Mouse (Mus musculus) CH12.LX (cell line): ENCODE data around the gene Sh2d6. TPM values are rescaled to one million over a fixed set of nuclear protein-coding genes. Genes with fewer than 3 reads are reported as not detected.
A peak's percentile ranks its signal among the peaks of the same experiment; 100 is the strongest.

Experiments
- DNase-seq: peaks from one replicate; pipeline ENCODE4 v3.0.0-alpha.2; 2013; ENCODE audit errors: extremely low read depth
- H3K27ac ChIP-seq: 2 replicates; pipeline ENCODE4 v1.5.1; 2012; ENCODE audit warnings: low read depth, mild to moderate bottlenecking, control low read depth, moderate library complexity; ENCODE audit not compliant: insufficient read depth
- H3K27me3 ChIP-seq: replicated peaks from 2 replicates; pipeline ENCODE3; 2012; ENCODE audit warnings: inconsistent platforms
- H3K36me3 ChIP-seq, 2 experiments: replicated peaks in 1 of 2; 2 replicates each; pipeline versions ENCODE3 to v1.6.1; 2012; ENCODE audit warnings: inconsistent platforms in 1 of 2, low read length in 1 of 2, mild to moderate bottlenecking in 1 of 2, mixed read lengths in 1 of 2, moderate library complexity in 1 of 2; ENCODE audit not compliant: control insufficient read depth in 1 of 2, insufficient read depth in 1 of 2
- H3K4me1 ChIP-seq, 2 experiments: 2 replicates each; pipeline ENCODE4 v1.6.1; 2012; ENCODE audit warnings: inconsistent platforms in 1 of 2, moderate library complexity in 1 of 2; ENCODE audit not compliant: insufficient read depth in 2 of 2, control insufficient read depth in 1 of 2
- H3K4me2 ChIP-seq: 2 replicates; pipeline ENCODE4 v1.6.1; 2012; ENCODE audit warnings: low read depth, mild to moderate bottlenecking, control low read depth; ENCODE audit not compliant: poor library complexity, insufficient read depth, severe bottlenecking
- H3K4me3 ChIP-seq, 3 experiments: fragments of 150-350 bp in 1 of 3; sonication (generic) in 1 of 3; replicated peaks in 1 of 3; 2 replicates each; pipeline versions ENCODE3 to v1.5.1; 2011 to 2012; ENCODE audit warnings: low read depth in 2 of 3, low read length in 2 of 3, mild to moderate bottlenecking in 2 of 3, moderate library complexity in 2 of 3, control low read depth in 1 of 3, improper control_type of control experiment in 1 of 3, inconsistent platforms in 1 of 3, mixed read lengths in 1 of 3; ENCODE audit not compliant: poor library complexity in 1 of 3
- H3K79me2 ChIP-seq: replicated peaks from 2 replicates; pipeline ENCODE4 v1.6.1; 2012; ENCODE audit warnings: mild to moderate bottlenecking, moderate library complexity; ENCODE audit not compliant: control insufficient read depth, poor library complexity, insufficient read depth, severe bottlenecking; ENCODE audit errors: extremely low read depth
- H3K9ac ChIP-seq: 2 replicates; pipeline ENCODE4 v1.6.1; 2012; ENCODE audit warnings: low read depth, mild to moderate bottlenecking, control low read depth, moderate library complexity; ENCODE audit not compliant: insufficient read depth
- H3K9me3 ChIP-seq: replicated peaks from 2 replicates; pipeline ENCODE3; 2012; ENCODE audit warnings: low read length, inconsistent platforms, mixed read lengths
- BHLHE40 ChIP-seq: IDR thresholded peaks from 2 replicates; pipeline ENCODE4 v1.6.1; 2011; ENCODE audit warnings: mild to moderate bottlenecking, low read depth, low read length, improper control_type of control experiment
- CHD1 ChIP-seq: IDR thresholded peaks from 2 replicates; pipeline ENCODE4 v1.6.1; 2012; ENCODE audit warnings: low read depth, low read length, improper control_type of control experiment, inconsistent platforms
- CTCF ChIP-seq, 2 experiments: IDR thresholded peaks in 1 of 2; conservative IDR thresholded peaks in 1 of 2; 2 replicates each; pipeline ENCODE4 v1.5.1; 2011 to 2012; ENCODE audit warnings: low read depth in 2 of 2, low read length in 2 of 2, improper control_type of control experiment in 1 of 2, inconsistent platforms in 1 of 2, mild to moderate bottlenecking in 1 of 2, moderate library complexity in 1 of 2
- E2F4 ChIP-seq: IDR thresholded peaks from 2 replicates; pipeline ENCODE4 v1.6.1; 2011; ENCODE audit warnings: low read depth, low read length, improper control_type of control experiment; ENCODE audit not compliant: insufficient replicate concordance
- ELF1 ChIP-seq: IDR thresholded peaks from 2 replicates; pipeline ENCODE4 v1.6.1; 2014; ENCODE audit warnings: low read depth, mild to moderate bottlenecking, inconsistent platforms, low read length, improper control_type of control experiment
- EP300 ChIP-seq: IDR thresholded peaks from 2 replicates; pipeline ENCODE4 v1.6.1; 2011; ENCODE audit warnings: low read length, improper control_type of control experiment
- ETS1 ChIP-seq: conservative IDR thresholded peaks from 2 replicates; pipeline ENCODE4 v1.6.1; 2012; ENCODE audit warnings: low read depth, mild to moderate bottlenecking, inconsistent platforms, low read length, improper control_type of control experiment, moderate library complexity
- MXI1 ChIP-seq: IDR thresholded peaks from 2 replicates; pipeline ENCODE4 v1.6.1; 2011; ENCODE audit warnings: mild to moderate bottlenecking, low read depth, low read length, improper control_type of control experiment
- NELFE ChIP-seq: IDR thresholded peaks from 2 replicates; pipeline ENCODE4 v1.6.1; 2011; ENCODE audit warnings: low read depth, low read length, improper control_type of control experiment
- NRF1 ChIP-seq: IDR thresholded peaks from 2 replicates; pipeline ENCODE4 v1.6.1; 2014; ENCODE audit warnings: low read depth, mild to moderate bottlenecking, inconsistent platforms, low read length, improper control_type of control experiment, moderate library complexity
- PAX5 ChIP-seq: IDR thresholded peaks from 2 replicates; pipeline ENCODE4 v1.6.1; 2012; ENCODE audit warnings: low read length, inconsistent platforms, mixed read lengths
- RAD21 ChIP-seq: IDR thresholded peaks from 2 replicates; pipeline ENCODE4 v1.6.1; 2011; ENCODE audit warnings: low read depth, mild to moderate bottlenecking, low read length, improper control_type of control experiment, moderate library complexity
- SMC3 ChIP-seq: IDR thresholded peaks from 2 replicates; pipeline ENCODE4 v1.6.1; 2011; ENCODE audit warnings: low read depth, low read length, improper control_type of control experiment
- TBP ChIP-seq: conservative IDR thresholded peaks from 2 replicates; pipeline ENCODE4 v1.6.1; 2011; ENCODE audit warnings: low read depth, low read length, improper control_type of control experiment
- UBTF ChIP-seq: IDR thresholded peaks from 2 replicates; pipeline ENCODE4 v1.6.1; 2012; ENCODE audit warnings: low read depth, mild to moderate bottlenecking, inconsistent platforms, low read length, improper control_type of control experiment, moderate library complexity
- USF1 ChIP-seq: IDR thresholded peaks from 2 replicates; pipeline ENCODE4 v1.6.1; 2014; ENCODE audit warnings: low read depth, mild to moderate bottlenecking, inconsistent platforms, low read length, improper control_type of control experiment
- USF2 ChIP-seq: conservative IDR thresholded peaks from 2 replicates; pipeline ENCODE4 v1.6.1; 2011; ENCODE audit warnings: low read depth, low read length, improper control_type of control experiment
- ZC3H11A ChIP-seq: IDR thresholded peaks from 2 replicates; pipeline ENCODE4 v1.6.1; 2012; ENCODE audit warnings: low read depth, mild to moderate bottlenecking, inconsistent platforms, low read length, improper control_type of control experiment
- dilution Hi-C: fragments of 300-500 bp; cut with MboI; formaldehyde crosslinking; loops from 2 replicates; pipeline ENCODE4 v1.14.3; 2020; ENCODE audit warnings: low sequenced_read_pairs; ENCODE audit not compliant: extremely low pct_unique_long_range_greater_than_20kb, extremely low pct_ligation_motif_present
- in situ Hi-C: fragments of 300-500 bp; cut with MboI; formaldehyde crosslinking; loops from 3 replicates; pipeline ENCODE4 v1.14.3; 2019; ENCODE audit warnings: low sequenced_read_pairs, low pct_ligation_motif_present, low pct_unique_long_range_greater_than_20kb, mixed read lengths
- polyA plus RNA-seq: library from polyadenylated mRNA; unstranded; fragments of >175 nt; gene quantifications from 2 replicates; pipeline ENCODE4 v1.2.1, GENCODE M21; 2012; ENCODE audit warnings: low read depth; ENCODE audit not compliant: insufficient read length
- total RNA-seq, 2 experiments: library from RNA; depleted of rRNA; stranded (reverse); fragments of 300-350 nt in 1 of 2; fragments of >200 nt in 1 of 2; gene quantifications; 2 replicates each; pipeline ENCODE4 v1.2.3; 2012 to 2014

Sh2d6 gene
- total and polyA plus RNA-seq, 3 experiments, result 0.78 to 4.9 (median 1.7) TPM

- Histone ChIP-seq H3K27ac (no peak overlapping the region), H3K9ac (no peak overlapping the region), H3K36me3 (peaks cover 15 to 66% of the 10 kb centered on the region in 2 experiments), H3K79me2 (no peaks in the 10 kb centered on the region), H3K27me3 (no peaks in the 10 kb centered on the region), H3K4me1 (peaks cover 0 to 6% of the 10 kb centered on the region in 2 experiments; a peak in 1 of 4 replicates), H3K4me3 (no peak overlapping the region), H3K9me3 (no peaks in the 10 kb centered on the region), H3K4me2 (no peak overlapping the region)
- DNase-seq, result no peak
- dilution Hi-C loops, result no loop called here
- in situ Hi-C loops, result no loop called here
- TF ChIP-seq E2F4, result no peak
- no peak for TF ChIP-seq TBP
- no peak for TF ChIP-seq NELFE
- no peak for TF ChIP-seq USF1
- no peak for TF ChIP-seq ETS1
- TF ChIP-seq BHLHE40, result no peak
- TF ChIP-seq CHD1, result no peak
- TF ChIP-seq EP300, result no peak
- TF ChIP-seq MXI1, result no peak
Measured at GRCm38 (mm10) chr6:72568736-72569135, 47.2 kb upstream of the Sh2d6 start.

- no peaks in the 10 kb centered on the region for H3K9me3 ChIP-seq
- in situ Hi-C loops (no loop called here), dilution Hi-C loops (no loop called here)
- no peak overlapping the region for H3K4me2 ChIP-seq
- H3K27ac ChIP-seq, result no peak overlapping the region
- peak in 1 of 2 experiments; percentile 28; a peak in 1 of 4 replicates for TF ChIP-seq CTCF (conservative IDR thresholded peaks at IDR 0.05 in 1 of 2, IDR thresholded peaks at IDR 0.05 in 1 of 2; ENCODE audit: low read depth in 2 of 2, low read length in 2 of 2)
- TF ChIP-seq UBTF, result no peak
- no peak for TF ChIP-seq USF2
- TF ChIP-seq RAD21, result peak; percentile 23
- H3K36me3 ChIP-seq, result peaks cover 26 to 69% of the 10 kb centered on the region in 2 experiments
- H3K4me3 ChIP-seq, result no peak overlapping the region
- peaks cover 0 to 6% of the 10 kb centered on the region in 2 experiments; a peak in 1 of 4 replicates for H3K4me1 ChIP-seq
- no peaks in the 10 kb centered on the region for H3K79me2 ChIP-seq
- DNase-seq, result no peak
- no peaks in the 10 kb centered on the region for H3K27me3 ChIP-seq
- no peak overlapping the region for H3K9ac ChIP-seq
Measured at GRCm38 (mm10) chr6:72567508-72567907, 46.0 kb upstream of the Sh2d6 start.

DNA sequence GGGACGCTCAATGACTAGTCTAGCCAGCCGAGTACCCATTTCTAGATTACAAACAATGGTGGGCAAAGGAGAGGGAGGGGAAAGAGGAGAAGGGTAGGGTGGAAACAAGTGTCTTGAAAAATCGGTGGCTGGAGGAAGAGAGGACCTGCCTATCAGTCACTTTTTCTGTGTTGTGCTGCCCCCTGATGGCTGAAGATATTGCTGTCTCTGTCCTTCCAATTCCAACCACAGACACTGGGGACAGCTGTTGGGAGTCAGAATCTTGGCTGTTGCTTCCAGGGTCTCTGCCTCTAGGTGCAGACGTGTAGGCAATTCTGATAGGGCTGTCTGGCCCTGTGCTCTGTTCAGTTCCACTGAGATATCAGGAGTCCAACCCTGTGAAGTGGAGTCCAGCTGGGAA, 44.5 kb upstream of the Sh2d6 start:
- Histone ChIP-seq H3K79me2 (no peaks in the 10 kb centered on the region), H3K4me1 (peaks cover 0 to 6% of the 10 kb centered on the region in 2 experiments; a peak in 1 of 4 replicates), H3K9ac (no peak overlapping the region), H3K4me2 (no peak overlapping the region), H3K36me3 (peaks cover 36 to 71% of the 10 kb centered on the region in 2 experiments), H3K27me3 (no peaks in the 10 kb centered on the region), H3K27ac (no peak overlapping the region), H3K4me3 (no peak overlapping the region), H3K9me3 (no peaks in the 10 kb centered on the region)
- TF ChIP-seq USF1 (no peak), CHD1 (no peak), ELF1 (0 out of 2 replicates have a peak, but pooled peaks have one; percentile 11), RAD21 (peak; percentile 97), NRF1 (no peak), CTCF (conservative IDR thresholded peaks at IDR 0.05 in 1 of 2, IDR thresholded peaks at IDR 0.05 in 1 of 2; ENCODE audit: low read depth in 2 of 2, low read length in 2 of 2) (peak; percentile 48 to 97; a peak in 3 of 4 replicates), ZC3H11A (peak; percentile 67), SMC3 (peak; percentile 94), PAX5 (no peak)
- in situ Hi-C loops, result no loop called here
- dilution Hi-C loops, result no loop called here
- peak; percentile 84 for DNase-seq
